Mouse (Mus musculus) G1E (cell line): ENCODE measurements around the gene Myoc. TPM values are rescaled to one million over a fixed set of nuclear protein-coding genes. Genes with fewer than 3 reads are reported as not detected.

Experiments
- ATAC-seq: 2 replicates; pipeline ENCODE4 v1.8.0; 2016; ENCODE audit warnings: mild to moderate bottlenecking; ENCODE audit not compliant: insufficient number of reproducible peaks, poor library complexity, low FRiP score, severe bottlenecking; ENCODE audit errors: extremely low read depth
- DNase-seq: peaks from one replicate; pipeline ENCODE4 v3.0.0; 2012; ENCODE audit warnings: low spot score
- H3K27me3 ChIP-seq: 2 replicates; pipeline ENCODE4 v1.6.1; 2012; ENCODE audit warnings: mild to moderate bottlenecking, low read length, inconsistent platforms; ENCODE audit not compliant: insufficient read depth
- H3K36me3 ChIP-seq: replicated peaks from 2 replicates; pipeline ENCODE3; 2012; ENCODE audit warnings: mild to moderate bottlenecking, inconsistent platforms
- H3K4me1 ChIP-seq: 2 replicates; pipeline ENCODE4 v1.6.1; 2012; ENCODE audit warnings: low read depth, low read length, inconsistent platforms, mixed read lengths; ENCODE audit not compliant: insufficient read depth
- H3K4me3 ChIP-seq: 2 replicates; pipeline ENCODE4 v1.5.1; 2012; ENCODE audit warnings: low read depth, mild to moderate bottlenecking, inconsistent platforms, low read length, moderate library complexity, mixed read lengths
- H3K9me3 ChIP-seq: replicated peaks from 2 replicates; pipeline ENCODE4 v1.6.1; 2012; ENCODE audit warnings: inconsistent platforms
- CTCF ChIP-seq: IDR thresholded peaks from 2 replicates; pipeline ENCODE4 v1.5.1; 2012; ENCODE audit warnings: low read depth, low read length, inconsistent platforms, mixed read lengths
- GATA1 ChIP-seq: IDR thresholded peaks from 2 replicates; pipeline ENCODE4 v1.6.1; 2012; ENCODE audit warnings: borderline replicate concordance, low read length, inconsistent platforms, mixed read lengths
- GATA2 ChIP-seq: IDR thresholded peaks from 2 replicates; pipeline ENCODE4 v1.6.1; 2012; ENCODE audit warnings: low read depth, low read length, inconsistent platforms, borderline replicate concordance
- POLR2AphosphoS5 ChIP-seq: IDR thresholded peaks from 2 replicates; pipeline ENCODE4 v1.6.1; 2012; ENCODE audit warnings: low read depth, low read length, inconsistent platforms; ENCODE audit not compliant: insufficient replicate concordance
- TAL1 ChIP-seq: conservative IDR thresholded peaks from 2 replicates; pipeline ENCODE4 v1.6.1; 2012; ENCODE audit warnings: low read depth, low read length, inconsistent platforms, mixed read lengths
- polyA plus RNA-seq: library from polyadenylated mRNA; stranded (reverse); fragments of >175 nt; gene quantifications from 2 replicates; pipeline ENCODE4 v1.2.3, GENCODE M21; 2012
- total RNA-seq, 2 experiments: library from RNA; stranded (forward) in 1 of 2; stranded (reverse) in 1 of 2; fragments of 200-1000 nt in 1 of 2; fragments of >200 nt in 1 of 2; fragmentation: Nextera tagmentation in 1 of 2; gene quantifications; 2 replicates each; pipeline ENCODE4 v1.2.3; 2014 to 2017

The Myoc gene
- total RNA-seq (2014; fragmentation: Nextera tagmentation), result not detected in 2 replicates
- total RNA-seq (2017), result 0.11 and 0.12 TPM in 2 replicates
- polyA plus RNA-seq, result not detected in 2 replicates

DNA sequence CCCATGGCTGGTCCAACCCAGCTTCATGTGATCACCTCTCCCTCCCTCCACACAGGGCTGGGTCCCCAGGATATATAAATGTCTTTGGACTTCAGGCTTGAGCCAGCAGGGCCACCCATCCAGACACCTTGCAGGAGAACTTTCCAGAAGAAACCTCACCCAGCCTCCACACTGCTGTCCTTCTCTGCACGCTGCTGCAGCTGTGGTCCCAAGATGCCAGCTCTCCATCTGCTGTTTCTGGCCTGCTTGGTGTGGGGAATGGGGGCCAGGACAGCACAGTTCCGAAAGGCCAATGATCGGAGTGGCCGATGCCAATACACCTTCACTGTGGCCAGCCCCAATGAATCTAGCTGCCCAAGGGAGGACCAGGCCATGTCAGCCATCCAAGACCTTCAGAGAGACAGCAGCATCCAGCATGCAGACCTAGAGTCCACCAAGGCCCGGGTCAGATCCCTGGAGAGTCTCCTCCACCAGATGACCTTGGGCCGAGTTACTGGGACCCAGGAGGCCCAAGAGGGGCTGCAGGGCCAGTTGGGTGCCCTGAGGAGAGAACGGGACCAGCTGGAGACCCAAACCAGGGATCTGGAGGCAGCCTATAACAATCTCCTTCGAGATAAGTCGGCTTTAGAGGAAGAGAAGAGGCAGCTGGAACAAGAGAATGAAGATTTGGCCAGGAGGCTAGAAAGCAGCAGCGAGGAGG lies at the start of gene Myoc:
Myoc (plus strand) TSS at position 105 of the 700 bp plus-strand sequence.
- Histone ChIP-seq H3K36me3 (no peaks in the 10 kb centered on the region), H3K4me3 (no peak within 1 kb of the TSS), H3K27me3 (peaks cover 53% of the 10 kb centered on the region), H3K4me1 (no peaks in the 10 kb centered on the region), H3K9me3 (no peaks in the 10 kb centered on the region)
- no peak for TF ChIP-seq CTCF
- TF ChIP-seq TAL1, result no peak
- no peak for TF ChIP-seq POLR2AphosphoS5
- TF ChIP-seq GATA2, result no peak
- no peak for TF ChIP-seq GATA1
- ATAC-seq (no peak), DNase-seq (no peak)

DNA sequence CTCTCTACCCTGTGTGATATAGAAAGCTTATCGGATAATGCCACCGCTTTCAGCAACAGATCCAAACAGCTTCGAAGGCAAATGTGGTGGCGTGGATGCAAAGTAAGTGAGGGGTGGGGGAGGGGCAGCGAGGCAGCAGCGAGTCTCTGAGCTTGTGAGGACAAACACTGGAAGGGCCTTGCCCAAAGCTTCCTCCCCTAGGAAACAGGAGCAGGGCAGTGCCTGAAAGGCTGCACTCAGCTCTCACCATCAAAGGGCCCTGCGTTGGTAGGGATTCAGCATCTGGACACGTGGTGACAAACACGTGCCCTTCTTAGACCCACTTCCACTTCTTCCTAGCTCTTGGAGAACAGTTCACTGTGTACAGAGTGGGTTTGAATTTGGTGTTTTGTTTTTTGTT lies 49.5 kb upstream of the Myoc start:
- no peak for DNase-seq
- no peaks in the 10 kb centered on the region for H3K9me3 ChIP-seq
- no peak for ATAC-seq
- no peak overlapping the region for H3K4me3 ChIP-seq
- H3K36me3 ChIP-seq, result peaks cover 58% of the 10 kb centered on the region
- TF ChIP-seq CTCF (no peak), TAL1 (no peak), GATA1 (no peak), GATA2 (no peak), POLR2AphosphoS5 (no peak)
- H3K27me3 ChIP-seq, result no peaks in the 10 kb centered on the region
- H3K4me1 ChIP-seq, result peaks cover 3% of the 10 kb centered on the region; the same call in 1 of the 2 replicates

DNA sequence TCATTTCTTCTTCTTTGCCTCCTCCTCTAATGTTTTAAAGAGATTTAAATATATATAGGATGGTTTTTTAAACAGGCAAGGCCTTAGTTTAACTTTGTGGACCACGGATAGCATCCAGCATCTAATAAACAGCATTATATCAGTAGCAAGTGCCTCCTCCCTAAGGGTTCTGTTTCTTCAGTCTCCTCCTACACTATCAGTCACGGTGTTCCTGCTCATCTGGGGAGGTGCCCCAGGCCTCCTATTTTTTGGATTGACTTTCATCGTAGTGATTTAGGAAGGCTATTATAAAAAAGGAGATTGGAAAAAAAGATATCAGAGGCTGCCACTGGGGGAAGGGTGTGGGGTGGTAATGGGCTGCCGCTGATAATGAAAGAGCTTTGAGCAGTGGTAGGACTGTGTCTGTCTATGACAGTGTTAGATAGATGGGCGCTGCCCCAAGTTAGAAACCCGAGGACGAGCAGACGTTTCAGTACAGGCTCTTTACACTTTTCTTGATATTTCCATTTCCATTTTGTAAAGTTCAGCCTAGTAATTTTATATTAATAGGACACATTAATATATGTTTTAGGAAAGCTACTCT lies 48.4 kb upstream of the Myoc start:
- no peak overlapping the region for H3K4me3 ChIP-seq
- ATAC-seq (no peak), DNase-seq (no peak)
- peaks cover 3% of the 10 kb centered on the region; the same call in 1 of the 2 replicates for H3K4me1 ChIP-seq
- peaks cover 53% of the 10 kb centered on the region for H3K36me3 ChIP-seq
- no peaks in the 10 kb centered on the region for H3K27me3 ChIP-seq
- TF ChIP-seq CTCF (no peak), GATA1 (no peak), GATA2 (no peak), TAL1 (no peak), POLR2AphosphoS5 (no peak)
- H3K9me3 ChIP-seq, result no peaks in the 10 kb centered on the region

DNA sequence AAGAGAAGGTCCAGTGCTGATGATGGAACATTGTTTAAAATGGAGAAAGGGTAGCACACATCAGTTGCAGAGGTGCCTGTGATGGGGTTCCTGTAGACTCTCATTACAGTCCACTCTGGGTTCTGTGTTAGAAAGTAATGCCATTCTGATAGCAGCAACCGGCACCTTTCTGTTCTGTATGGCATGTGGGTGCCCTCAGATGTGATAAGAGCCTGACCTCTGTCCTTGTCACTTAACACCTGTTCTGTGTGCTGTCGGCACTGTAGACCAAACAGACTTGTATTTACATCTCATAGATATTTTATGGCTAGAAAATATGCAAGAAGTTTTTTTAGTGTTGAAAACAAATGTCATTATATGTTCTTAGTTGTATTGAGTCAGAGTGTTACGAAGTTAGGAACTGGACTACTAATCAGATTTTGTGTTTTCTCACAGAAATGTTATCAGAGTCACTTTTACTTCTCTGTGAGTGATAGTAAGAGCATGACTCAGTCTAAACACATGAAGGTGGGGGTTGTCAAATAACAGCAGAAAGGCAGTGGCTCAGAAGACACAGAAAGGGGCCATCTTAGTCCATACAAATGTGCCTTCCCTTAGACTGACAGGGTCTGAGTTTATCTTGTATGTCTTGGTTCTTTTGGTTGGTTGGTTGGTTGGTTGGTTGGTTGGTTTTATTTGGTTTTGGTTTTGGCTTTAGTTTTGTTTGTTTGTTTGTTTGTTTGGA lies 41.4 kb upstream of the Myoc start:
- no peak for ATAC-seq
- peaks cover 65% of the 10 kb centered on the region for H3K36me3 ChIP-seq
- TF ChIP-seq TAL1 (no peak), CTCF (no peak), GATA2 (no peak)
- no peaks in the 10 kb centered on the region for H3K9me3 ChIP-seq
- no peak overlapping the region for H3K4me3 ChIP-seq
- H3K27me3 ChIP-seq, result no peaks in the 10 kb centered on the region
- no peak for DNase-seq
- H3K4me1 ChIP-seq, result no peaks in the 10 kb centered on the region; the same call in 1 of the 2 replicates

DNA sequence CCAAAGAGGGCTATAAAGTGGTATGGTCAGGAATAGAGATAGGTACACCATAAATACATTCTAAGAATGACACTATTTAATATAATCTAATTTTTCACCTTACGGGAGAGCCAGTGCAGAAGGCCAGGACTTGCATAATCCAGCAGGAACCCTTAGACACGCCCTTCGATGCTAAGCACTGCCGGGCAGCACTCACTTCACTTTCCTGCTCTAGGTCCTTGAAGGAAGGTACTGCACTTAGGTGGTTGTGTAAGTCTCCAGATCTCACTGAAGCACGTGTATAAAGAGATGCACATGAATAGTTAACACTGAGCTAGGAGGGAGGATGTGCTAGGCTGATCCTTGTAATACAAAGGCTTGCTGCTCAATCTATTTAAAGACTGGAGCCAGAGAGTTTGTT lies 39.3 kb upstream of the Myoc start:
- H3K27me3 ChIP-seq, result no peaks in the 10 kb centered on the region

GRCm38 (mm10) chr1:162601288-162601687 lies 37.7 kb upstream of the Myoc start:
- TF ChIP-seq TAL1 (no peak), GATA2 (no peak), GATA1 (no peak), CTCF (no peak), POLR2AphosphoS5 (no peak)
- DNase-seq, result no peak
- Histone ChIP-seq H3K4me3 (no peak overlapping the region), H3K36me3 (peaks cover 49% of the 10 kb centered on the region), H3K4me1 (no peaks in the 10 kb centered on the region; the same call in 1 of the 2 replicates), H3K9me3 (no peaks in the 10 kb centered on the region), H3K27me3 (no peaks in the 10 kb centered on the region)
- ATAC-seq, result no peak

More for the DNA sequence above, 39.3 kb upstream of the Myoc start:
- TF ChIP-seq CTCF, result no peak
- TF ChIP-seq TAL1, result no peak
- no peak for TF ChIP-seq GATA2
- no peak for TF ChIP-seq GATA1
- no peak for TF ChIP-seq POLR2AphosphoS5
- Histone ChIP-seq H3K9me3 (no peaks in the 10 kb centered on the region), H3K36me3 (peaks cover 58% of the 10 kb centered on the region), H3K4me3 (no peak overlapping the region), H3K4me1 (no peaks in the 10 kb centered on the region; the same call in 1 of the 2 replicates)
- no peak for ATAC-seq
- DNase-seq, result no peak
